In genomic region chr19:40318511-40318910, GRCm38 (mm10) we compare ENCODE assay signal across 24 mouse cellular contexts. TPM values are rescaled to one million over a fixed set of nuclear protein-coding genes. Genes with fewer than 3 reads are reported as not detected.
DNase-seq lines count a peak whose midpoint lies in the region; ATAC-seq lines count a peak whose summit lies in the region.
"Had no signal": no experiment of that assay in that cellular context is flagged by ENCODE, and none has a peak within 500 bp of the region (broad histone marks: within the 10 kb centered on the region; RNA-seq: fewer than 3 reads in every experiment).

No protein-coding gene starts in this region.

- no peaks in the 10 kb centered on the region; the same call in 1 of the 2 replicates for H3K36me3 ChIP-seq in heart, embryonic 11.5 days (ENCODE audit: control insufficient read depth, insufficient read depth, low read length)
- no peaks in the 10 kb centered on the region for H3K36me3 ChIP-seq in kidney, embryonic 14.5 days (ENCODE audit: control insufficient read depth, insufficient read depth, low read length)
- H3K36me3 ChIP-seq: intestine, embryonic 15.5 days had no signal

- no peak for DNase-seq in heart, adult 11 months
- DNase-seq in kidney, postnatal 10 days, result no peak
- peak; percentile 76 for DNase-seq in ZHBTc4 (ENCODE audit: low read depth, low spot score)
- DNase-seq in mesoderm, embryonic 11.5 days (ENCODE audit: low read depth, low spot score), result peak; percentile 62
- no peak for DNase-seq in lung, postnatal 36 days
- DNase-seq: adrenal gland, adult 2 months; cerebellum, adult 11 months; cerebellum, postnatal 14 days; gastrocnemius, postnatal 10 days; heart, postnatal 4 days; kidney, adult 9 months; left cerebral cortex, postnatal 4 days; lung, embryonic 14.5 days; right cerebral cortex, postnatal 4 days; thymus, postnatal 36 days had no signal

- no peaks in the 10 kb centered on the region for H3K27me3 ChIP-seq in heart, embryonic 11.5 days (ENCODE audit: control insufficient read depth, insufficient read depth, low read length)
- no peaks in the 10 kb centered on the region for H3K27me3 ChIP-seq in kidney, embryonic 14.5 days (ENCODE audit: control insufficient read depth, insufficient read depth, low read length)
- H3K27me3 ChIP-seq: intestine, embryonic 15.5 days; limb, embryonic 15.5 days; midbrain, embryonic 15.5 days had no signal

- peaks cover 17% of the 10 kb centered on the region for H3K4me1 ChIP-seq in heart, embryonic 11.5 days (ENCODE audit: control insufficient read depth, insufficient read depth, low read length)
- no peaks in the 10 kb centered on the region; the same call in 1 of the 2 replicates for H3K4me1 ChIP-seq in kidney, embryonic 14.5 days (ENCODE audit: control insufficient read depth, insufficient read depth, low read length)
- H3K4me1 ChIP-seq: intestine, embryonic 15.5 days; limb, embryonic 15.5 days; midbrain, embryonic 15.5 days had no signal

- H3K27ac ChIP-seq in heart, embryonic 11.5 days (ENCODE audit: low read depth, low read length), result peak overlapping the region; percentile 36; the same call in 1 of the 2 replicates
- H3K27ac ChIP-seq in kidney, embryonic 14.5 days (ENCODE audit: low read depth, low read length), result no peak overlapping the region
- H3K27ac ChIP-seq: intestine, embryonic 15.5 days; limb, embryonic 15.5 days; liver, embryonic 14.5 days; midbrain, embryonic 15.5 days had no signal

- H3K9me3 ChIP-seq in heart, embryonic 11.5 days (replicated peaks; ENCODE audit: control insufficient read depth, low read length), result no peaks in the 10 kb centered on the region
- no peaks in the 10 kb centered on the region for H3K9me3 ChIP-seq in kidney, embryonic 14.5 days (ENCODE audit: control insufficient read depth, low read length)
- H3K9me3 ChIP-seq: intestine, embryonic 15.5 days; limb, embryonic 15.5 days; megakaryocyte, embryonic 14.5 days; midbrain, embryonic 15.5 days had no signal

- no peak overlapping the region for H3K4me3 ChIP-seq in heart, embryonic 11.5 days (ENCODE audit: low read depth, low read length)
- H3K4me3 ChIP-seq in kidney, embryonic 14.5 days (ENCODE audit: low read length), result no peak overlapping the region
- H3K4me3 ChIP-seq: intestine, embryonic 15.5 days; limb, embryonic 15.5 days; megakaryocyte, embryonic 14.5 days; midbrain, embryonic 15.5 days had no signal

- no peak overlapping the region for H3K9ac ChIP-seq in heart, embryonic 11.5 days (ENCODE audit: low read depth, low read length)
- H3K9ac ChIP-seq in kidney, embryonic 14.5 days (ENCODE audit: low read depth, low read length), result no peak overlapping the region
- H3K9ac ChIP-seq: intestine, embryonic 15.5 days; limb, embryonic 15.5 days; liver, embryonic 14.5 days; lung, embryonic 14.5 days; midbrain, embryonic 15.5 days had no signal

- H3K4me2 ChIP-seq in heart, embryonic 11.5 days, result no peak overlapping the region
- H3K4me2 ChIP-seq in kidney, embryonic 14.5 days (replicated peaks; ENCODE audit: low read depth, low read length), result no peak overlapping the region
- H3K4me2 ChIP-seq: intestine, embryonic 15.5 days; limb, embryonic 15.5 days; lung, embryonic 14.5 days; midbrain, embryonic 15.5 days had no signal

- WGBS in heart, embryonic 11.5 days (ENCODE audit: insufficient replicate concordance), result 22% methylated on average over 6 of the region's 6 CpGs
- 25% methylated on average over 6 of the region's 6 CpGs for WGBS in kidney, embryonic 14.5 days

- ATAC-seq in heart, embryonic 11.5 days (replicated peaks; ENCODE audit: insufficient number of reproducible peaks, low FRiP score, low TSS enrichment), result no peak
- 0 out of 2 replicates have a peak, but pooled peaks have one; percentile 35 for ATAC-seq in kidney, embryonic 14.5 days (ENCODE audit: low FRiP score, low TSS enrichment)
- ATAC-seq: forebrain, embryonic 16.5 days; hindbrain, embryonic 16.5 days; intestine, embryonic 15.5 days; midbrain, embryonic 15.5 days had no signal

RNA-seq across cellular contexts. Expression of gene Pdlim1, which starts 46.9 kb away (rescaled TPM):
- 318 and 322 TPM in 2 replicates for polyA plus RNA-seq in heart, embryonic 11.5 days (2014; fragmentation: Nextera tagmentation; extraction: Ambion mirVana)
- polyA plus RNA-seq in kidney, embryonic 14.5 days (2014; fragmentation: Nextera tagmentation; extraction: Ambion mirVana), result 28.6 and 30.8 TPM in 2 replicates

Comparison
In these comparisons a context has a peak if more than half of its experiments do, and no peak if none do; other contexts are left out.
1. DNase-seq: peak in ZHBTc4 (single experiment) and mesoderm, embryonic 11.5 days (single experiment); none in heart, adult 11 months (single experiment), kidney, postnatal 10 days (single experiment) and lung, postnatal 36 days (single experiment).
2. RNA of gene Pdlim1, which starts 46.9 kb away (polyA plus RNA-seq): 318 to 322 TPM in heart, embryonic 11.5 days; 28.6 to 30.8 TPM in kidney, embryonic 14.5 days; every median in the first group is over 10 times any median in the second.